Mouse (Mus musculus) midbrain, embryonic 16.5 days (tissue): Measurements from ENCODE around the gene Tbc1d14. TPM values are rescaled to one million over a fixed set of nuclear protein-coding genes. Genes with fewer than 3 reads are reported as not detected.

Source experiments
- ATAC-seq: fragments of 200-750 bp; cut with Nextera tagmentation; 2 replicates; pipeline ENCODE4 v1.8.0; 2017; ENCODE audit warnings: moderate TSS enrichment
- H3K27ac ChIP-seq: fragments of 300-500 bp; sonication (generic); 2 replicates; pipeline ENCODE4 v1.5.1; 2014; ENCODE audit warnings: mild to moderate bottlenecking, low read length, mixed read lengths
- H3K27me3 ChIP-seq: fragments of 300-500 bp; sonication (generic); 2 replicates; pipeline ENCODE4 v1.6.1; 2014; ENCODE audit warnings: low read depth, low read length, mixed read lengths; ENCODE audit not compliant: control insufficient read depth, insufficient read depth
- H3K36me3 ChIP-seq: fragments of 300-500 bp; sonication (generic); 2 replicates; pipeline ENCODE4 v1.6.1; 2014; ENCODE audit warnings: mild to moderate bottlenecking, low read length, moderate library complexity, mixed read lengths; ENCODE audit not compliant: control insufficient read depth, insufficient read depth
- H3K4me1 ChIP-seq: fragments of 300-500 bp; sonication (generic); 2 replicates; pipeline ENCODE4 v1.6.1; 2014; ENCODE audit warnings: mild to moderate bottlenecking, low read length, mixed read lengths; ENCODE audit not compliant: control insufficient read depth, insufficient read depth
- H3K4me2 ChIP-seq: fragments of 300-500 bp; sonication (generic); 2 replicates; pipeline ENCODE4 v1.6.1; 2014; ENCODE audit warnings: mild to moderate bottlenecking, low read length, mixed read lengths
- H3K4me3 ChIP-seq: fragments of 300-500 bp; sonication (generic); 2 replicates; pipeline ENCODE4 v1.5.1; 2014; ENCODE audit warnings: low read depth, mild to moderate bottlenecking, low read length, moderate library complexity, mixed read lengths
- H3K9ac ChIP-seq: fragments of 300-500 bp; sonication (generic); 2 replicates; pipeline ENCODE4 v1.6.1; 2014; ENCODE audit warnings: low read depth, low read length, mixed read lengths
- H3K9me3 ChIP-seq: fragments of 300-500 bp; sonication (generic); replicated peaks from 2 replicates; pipeline ENCODE4 v1.6.1; 2014; ENCODE audit warnings: mild to moderate bottlenecking, low read length, mixed read lengths; ENCODE audit not compliant: control insufficient read depth, poor library complexity, severe bottlenecking
- WGBS: fragments of 180-500 bp; shearing (Covaris S2); extraction: QIAGEN DNeasy Blood & Tissue Kit; methylation state at CpG from one replicate; pipeline ENCODE4 v1.1.7; 2014; 5-methylcytosine and 5-hydroxymethylcytosine counted together
- polyA plus RNA-seq: library from polyadenylated mRNA; unstranded; fragments of >200 nt; fragmentation: Nextera tagmentation; extraction: Ambion mirVana; gene quantifications from 2 replicates; pipeline ENCODE4 v1.2.1, GENCODE M21; 2015

Tbc1d14 gene
- polyA plus RNA-seq, 1 experiment from 2014 or later, result 74.6 TPM

GRCm38 (mm10) chr5:36517596-36517995 is 75.5 kb downstream of the Tbc1d14 start:
- Histone ChIP-seq H3K9me3 (no peaks in the 10 kb centered on the region), H3K27ac (no peak overlapping the region), H3K4me2 (no peak overlapping the region), H3K4me1 (no peaks in the 10 kb centered on the region), H3K36me3 (peaks cover 29% of the 10 kb centered on the region), H3K9ac (no peak overlapping the region), H3K27me3 (no peaks in the 10 kb centered on the region), H3K4me3 (no peak overlapping the region)
- WGBS, result 79% methylated on average over 3 of the region's 3 CpGs
- ATAC-seq, result no peak

GRCm38 (mm10) chr5:36515558-36515957 is 77.5 kb downstream of the Tbc1d14 start:
- H3K27me3 ChIP-seq, result no peaks in the 10 kb centered on the region
- peaks cover 29% of the 10 kb centered on the region for H3K36me3 ChIP-seq
- no peak overlapping the region for H3K4me2 ChIP-seq
- no peak overlapping the region for H3K9ac ChIP-seq
- no peak overlapping the region for H3K4me3 ChIP-seq
- no peaks in the 10 kb centered on the region for H3K4me1 ChIP-seq
- WGBS, result 86% methylated on average over 5 of the region's 5 CpGs
- H3K9me3 ChIP-seq, result no peaks in the 10 kb centered on the region
- H3K27ac ChIP-seq, result no peak overlapping the region
- no peak for ATAC-seq

GRCm38 (mm10) chr5:36515126-36515525 is 78.0 kb downstream of the Tbc1d14 start:
- Histone ChIP-seq H3K36me3 (peaks cover 30% of the 10 kb centered on the region), H3K4me2 (no peak overlapping the region), H3K4me3 (no peak overlapping the region), H3K9ac (no peak overlapping the region), H3K9me3 (no peaks in the 10 kb centered on the region), H3K4me1 (no peaks in the 10 kb centered on the region), H3K27me3 (no peaks in the 10 kb centered on the region), H3K27ac (no peak overlapping the region)
- ATAC-seq, result no peak
- 93% methylated on average over 1 of the region's 1 CpGs for WGBS

GRCm38 (mm10) chr5:36510956-36511355 is 82.1 kb downstream of the Tbc1d14 start:
- H3K27ac ChIP-seq, result no peak overlapping the region
- 98% methylated on average over 2 of the region's 2 CpGs for WGBS
- H3K4me3 ChIP-seq, result no peak overlapping the region
- H3K4me1 ChIP-seq, result no peaks in the 10 kb centered on the region
- no peak overlapping the region for H3K4me2 ChIP-seq
- no peaks in the 10 kb centered on the region for H3K27me3 ChIP-seq
- no peak for ATAC-seq
- peaks cover 23% of the 10 kb centered on the region for H3K36me3 ChIP-seq
- H3K9me3 ChIP-seq, result no peaks in the 10 kb centered on the region
- H3K9ac ChIP-seq, result no peak overlapping the region

GRCm38 (mm10) chr5:36508351-36508750 is 84.7 kb downstream of the Tbc1d14 start:
- ATAC-seq, result no peak
- 93% methylated on average over 10 of the region's 10 CpGs for WGBS
- H3K4me3 ChIP-seq, result no peak overlapping the region

GRCm38 (mm10) chr5:36505643-36506042 is 87.4 kb downstream of the Tbc1d14 start:
- no peak for ATAC-seq
- Histone ChIP-seq H3K27ac (no peak overlapping the region), H3K4me1 (no peaks in the 10 kb centered on the region), H3K27me3 (no peaks in the 10 kb centered on the region), H3K9ac (no peak overlapping the region), H3K36me3 (peaks cover 23% of the 10 kb centered on the region), H3K4me2 (no peak overlapping the region), H3K9me3 (no peaks in the 10 kb centered on the region), H3K4me3 (no peak overlapping the region)
- WGBS, result 70% methylated on average over 5 of the region's 5 CpGs

More at GRCm38 (mm10) chr5:36508351-36508750, 84.7 kb downstream of the Tbc1d14 start:
- Histone ChIP-seq H3K9me3 (no peaks in the 10 kb centered on the region), H3K36me3 (peaks cover 20% of the 10 kb centered on the region), H3K9ac (no peak overlapping the region), H3K27ac (no peak overlapping the region), H3K4me2 (no peak overlapping the region), H3K27me3 (no peaks in the 10 kb centered on the region), H3K4me1 (no peaks in the 10 kb centered on the region)

GRCm38 (mm10) chr5:36505235-36505634 is 87.8 kb downstream of the Tbc1d14 start:
- no peaks in the 10 kb centered on the region for H3K4me1 ChIP-seq
- WGBS, result 87% methylated on average over 7 of the region's 7 CpGs
- H3K27ac ChIP-seq, result no peak overlapping the region
- no peak overlapping the region for H3K4me2 ChIP-seq
- no peak for ATAC-seq
- no peaks in the 10 kb centered on the region for H3K27me3 ChIP-seq
- no peaks in the 10 kb centered on the region for H3K9me3 ChIP-seq
- H3K9ac ChIP-seq, result no peak overlapping the region
- H3K36me3 ChIP-seq, result peaks cover 21% of the 10 kb centered on the region
- no peak overlapping the region for H3K4me3 ChIP-seq

- Histone ChIP-seq H3K36me3 (peaks cover 45% of the 10 kb centered on the region), H3K27me3 (no peaks in the 10 kb centered on the region), H3K4me2 (no peak overlapping the region), H3K4me1 (no peaks in the 10 kb centered on the region), H3K9ac (no peak overlapping the region), H3K4me3 (no peak overlapping the region), H3K27ac (no peak overlapping the region), H3K9me3 (no peaks in the 10 kb centered on the region)
- 92% methylated on average over 9 of the region's 9 CpGs for WGBS
- ATAC-seq, result no peak
These were observed 98.4 kb downstream of the Tbc1d14 start for GRCm38 (mm10) chr5:36494709-36495108.

GRCm38 (mm10) chr5:36493919-36494318 is 99.2 kb downstream of the Tbc1d14 start:
- H3K36me3 ChIP-seq, result peaks cover 45% of the 10 kb centered on the region
- no peaks in the 10 kb centered on the region for H3K9me3 ChIP-seq
- no peak for ATAC-seq
- no peak overlapping the region for H3K27ac ChIP-seq
- no peak overlapping the region for H3K4me3 ChIP-seq
- H3K4me1 ChIP-seq, result no peaks in the 10 kb centered on the region
- no peak overlapping the region for H3K4me2 ChIP-seq
- no peak overlapping the region for H3K9ac ChIP-seq
- 91% methylated on average over 6 of the region's 6 CpGs for WGBS
- no peaks in the 10 kb centered on the region for H3K27me3 ChIP-seq
